Mouse (Mus musculus): ENCODE results near the gene Rmnd5a.

GRCm38 (mm10) chr6:71418874-71419273 lies 21.6 kb downstream of the Rmnd5a start:
- TF ChIP-seq POLR2A (IDR thresholded peaks at IDR 0.05; ENCODE audit: control insufficient read depth in 1 of 2, insufficient read depth in 1 of 2, low read depth in 1 of 2, low read length in 2 of 2, poor library complexity in 1 of 2) (no peak), CTCF (IDR thresholded peaks at IDR 0.05 in 2 of 3, conservative IDR thresholded peaks at IDR 0.05 in 1 of 3; ENCODE audit: control insufficient read depth in 1 of 3, insufficient read depth in 1 of 3, low read depth in 2 of 3, low read length in 3 of 3, poor library complexity in 1 of 3, severe bottlenecking in 1 of 3) (no peak), CHD2 (IDR thresholded peaks at IDR 0.05; ENCODE audit: low read length) (no peak), USF2 (IDR thresholded peaks at IDR 0.05; ENCODE audit: borderline replicate concordance in 1 of 2, insufficient read depth in 1 of 2, low read depth in 1 of 2, low read length in 2 of 2) (no peak), MXI1 (IDR thresholded peaks at IDR 0.05; ENCODE audit: low read depth, low read length) (peak; percentile 77; the same call in 1 of the 2 replicates)
